Mouse (Mus musculus) gastrocnemius, adult 2 months (tissue): ENCODE results near the gene Marveld1. TPM values are rescaled to one million over a fixed set of nuclear protein-coding genes. Genes with fewer than 3 reads are reported as not detected.

Experiments
- DNase-seq: peaks from one replicate; pipeline ENCODE4 v3.0.0; 2022
- H3K27ac ChIP-seq: fragments of 200-600 bp; 2 replicates; pipeline ENCODE4 v1.8.1; 2022; ENCODE audit warnings: mild to moderate bottlenecking
- H3K4me3 ChIP-seq: fragments of 200-600 bp; 2 replicates; pipeline ENCODE4 v1.8.1; 2022; ENCODE audit warnings: mild to moderate bottlenecking, moderate library complexity
- CTCF ChIP-seq: fragments of 200-600 bp; IDR thresholded peaks from 2 replicates; pipeline ENCODE4 v1.8.1; 2022; ENCODE audit warnings: antibody characterized with exemption, mild to moderate bottlenecking, moderate library complexity
- intact Hi-C: fragments of 180-260 bp; cut with DNase I; formaldehyde crosslinking; loops from one replicate; pipeline ENCODE4 v1.15.1; 2025
- total RNA-seq, 2 experiments: library from RNA; stranded (reverse); gene quantifications; 2 replicates each; pipeline ENCODE4 v1.2.3; 2021

Gene Marveld1
- total RNA-seq, 2 experiments from 2014 or later = 4.8 to 7.2 TPM

- Histone ChIP-seq H3K4me3 (no peak overlapping the region), H3K27ac (no peak overlapping the region)
- intact Hi-C loops = no loop called here
- DNase-seq = no peak
- no peak for TF ChIP-seq CTCF
Observed at GRCm38 (mm10) chr19:42196378-42196777, 49.2 kb downstream of the Marveld1 start.

GRCm38 (mm10) chr19:42197066-42197465 is 49.9 kb downstream of the Marveld1 start:
- DNase-seq = no peak
- no peak overlapping the region for H3K4me3 ChIP-seq
- intact Hi-C loops = no loop called here
- H3K27ac ChIP-seq = no peak overlapping the region
- TF ChIP-seq CTCF = no peak

GRCm38 (mm10) chr19:42198026-42198425 is 50.8 kb downstream of the Marveld1 start:
- TF ChIP-seq CTCF = no peak
- Histone ChIP-seq H3K4me3 (no peak overlapping the region), H3K27ac (no peak overlapping the region)
- intact Hi-C loops = no loop called here
- no peak for DNase-seq

Other genes with a start within 250 kb of the Marveld1 start
- gene Pgam1, start 235.5 kb upstream of the Marveld1 start, total RNA-seq = 10 to 100 TPM; 14.4 to 25.0 TPM
- 10 to 100 TPM; 16.1 to 16.8 TPM for gene Exosc1, start 214.0 kb upstream of the Marveld1 start, total RNA-seq
- gene Zdhhc16, start 213.9 kb upstream of the Marveld1 start, total RNA-seq = 10 to 100 TPM; 19.4 to 21.6 TPM
- 10 to 100 TPM in 1 of 2 experiments, 1 to 10 TPM in 1; 8.8 to 10.5 TPM for gene Mms19, start 166.2 kb upstream of the Marveld1 start, total RNA-seq
- gene Ubtd1, start 165.6 kb upstream of the Marveld1 start, total RNA-seq = 10 to 100 TPM; 14.5 to 15.1 TPM
- 100 to 1,000 TPM; 154 to 235 TPM for gene Ankrd2, start 111.4 kb upstream of the Marveld1 start, total RNA-seq
- gene Hoga1, start 101.8 kb upstream of the Marveld1 start, total RNA-seq = 1 to 10 TPM; 2.9 to 3.1 TPM
- gene 4933411K16Rik, start 95.2 kb upstream of the Marveld1 start, total RNA-seq = under 1 TPM; 0.28 to 0.33 TPM
- gene Morn4, start 61.0 kb upstream of the Marveld1 start, total RNA-seq = 1 to 10 TPM; 2.2 to 4.4 TPM
- 10 to 100 TPM; 11.9 to 12.8 TPM for gene Pi4k2a, start 56.9 kb upstream of the Marveld1 start, total RNA-seq
- 1 to 10 TPM; 8.7 to 9.0 TPM for gene Avpi1, start 18.3 kb upstream of the Marveld1 start, total RNA-seq
- gene Zfyve27, start 16.6 kb downstream of the Marveld1 start, total RNA-seq = 10 to 100 TPM; 13.0 to 14.4 TPM
- 1 to 10 TPM; 4.2 to 5.6 TPM for gene Sfrp5, start 54.9 kb downstream of the Marveld1 start, total RNA-seq
- 1 to 10 TPM; 2.3 to 2.4 TPM for gene Golga7b, start 100.2 kb downstream of the Marveld1 start, total RNA-seq